Mouse (Mus musculus) ES-E14 (cell line): ENCODE results near the gene Prkd3.

ENCODE experiments used
- MAFK ChIP-seq: IDR thresholded peaks from 2 replicates; pipeline ENCODE4 v1.6.1; 2014; ENCODE audit warnings: mild to moderate bottlenecking, low read depth, low read length, inconsistent platforms; ENCODE audit not compliant: insufficient read depth
- ZC3H11A ChIP-seq: IDR thresholded peaks from 2 replicates; pipeline ENCODE4 v1.6.1; 2012; ENCODE audit warnings: low read depth, mild to moderate bottlenecking, inconsistent platforms, low read length, borderline replicate concordance
- ZNF384 ChIP-seq: IDR thresholded peaks from 2 replicates; pipeline ENCODE4 v1.6.1; 2012; ENCODE audit warnings: low read depth, low read length, inconsistent platforms

GRCm38 (mm10) chr17:78909374-78909773, 111.2 kb downstream of the Prkd3 start:
- TF ChIP-seq ZC3H11A (no peak), MAFK (no peak), ZNF384 (no peak)
